Mouse (Mus musculus) heart, postnatal 36 days (tissue): ENCODE measurements around the gene Slc1a6. TPM values are rescaled to one million over a fixed set of nuclear protein-coding genes. Genes with fewer than 3 reads are reported as not detected.

Experiments used
- total RNA-seq, 2 experiments: library from RNA; stranded (reverse); gene quantifications; 2 replicates each; pipeline ENCODE4 v1.2.3; 2021

Gene Slc1a6
- total RNA-seq, 2 experiments from 2014 or later = 0.30 TPM; not detected in 1

Other genes starting within 250 kb of the Slc1a6 start
- 10 to 100 TPM; 42.3 to 42.7 TPM for gene Ilvbl, start 206.2 kb upstream of the Slc1a6 start, total RNA-seq
- 10 to 100 TPM; 12.0 to 15.2 TPM for gene Syde1, start 188.5 kb upstream of the Slc1a6 start, total RNA-seq
- gene Olfr1357, start 162.4 kb upstream of the Slc1a6 start, total RNA-seq = not detected
- gene Casp14, start 62.2 kb upstream of the Slc1a6 start, total RNA-seq = not detected
- not detected for gene Ccdc105, start 27.4 kb upstream of the Slc1a6 start, total RNA-seq
- not detected for gene Olfr1356, start 71.7 kb downstream of the Slc1a6 start, total RNA-seq
- gene Olfr1355, start 95.0 kb downstream of the Slc1a6 start, total RNA-seq = not detected
- not detected for gene Olfr1354, start 132.7 kb downstream of the Slc1a6 start, total RNA-seq
- gene Olfr8, start 170.1 kb downstream of the Slc1a6 start, total RNA-seq = not detected
- not detected for gene Olfr1353, start 182.8 kb downstream of the Slc1a6 start, total RNA-seq
- gene Olfr1352, start 200.6 kb downstream of the Slc1a6 start, total RNA-seq = not detected
- gene Olfr1351, start 232.0 kb downstream of the Slc1a6 start, total RNA-seq = not detected
- not detected for gene Olfr57, start 248.2 kb downstream of the Slc1a6 start, total RNA-seq